Mouse (Mus musculus): ENCODE data around the gene Vsig10.
"Not testable (repeated sequence)": the region's sequence is repeated elsewhere in the genome, so short reads cannot be mapped to it uniquely, and the experiment has no call there.

The Vsig10 gene

GRCm38 (mm10) chr5:117356365-117357128 lies 37.7 kb downstream of the Vsig10 start:
- peak; percentile 53 to 60 for DNase-seq

GRCm38 (mm10) chr5:117357129-117357477 lies 38.2 kb downstream of the Vsig10 start, which contains the start of gene Wsb2:
Wsb2 (plus strand) TSS chr5:117357304.
- DNase-seq: peak; percentile 84 to 89

- DNase-seq: peak in 1 of 2 experiments; percentile 17
These were observed 38.8 kb downstream of the Vsig10 start for GRCm38 (mm10) chr5:117357478-117358247.

- no peak for DNase-seq
These were observed 39.4 kb downstream of the Vsig10 start for GRCm38 (mm10) chr5:117358248-117358630.

- DNase-seq: peak; percentile 57 to 68
These were observed 39.8 kb downstream of the Vsig10 start for GRCm38 (mm10) chr5:117358725-117359124.

GRCm38 (mm10) chr5:117359497-117360227 lies 40.8 kb downstream of the Vsig10 start:
- DNase-seq: no peak

GRCm38 (mm10) chr5:117360228-117360515 lies 41.3 kb downstream of the Vsig10 start:
- DNase-seq: peak; percentile 70 to 73

GRCm38 (mm10) chr5:117360631-117361541 lies 42.0 kb downstream of the Vsig10 start:
- peak; percentile 26 to 49 for DNase-seq

GRCm38 (mm10) chr5:117361590-117361989 lies 42.7 kb downstream of the Vsig10 start:
- DNase-seq: no peak

- DNase-seq: peak; percentile 76 to 84
These were observed 44.3 kb downstream of the Vsig10 start for GRCm38 (mm10) chr5:117363066-117363782.

GRCm38 (mm10) chr5:117364821-117365220 lies 45.9 kb downstream of the Vsig10 start:
- DNase-seq: no peak

GRCm38 (mm10) chr5:117365904-117366561 lies 47.1 kb downstream of the Vsig10 start:
- no peak for DNase-seq

GRCm38 (mm10) chr5:117367206-117367605 lies 48.3 kb downstream of the Vsig10 start:
- DNase-seq: no peak

- no peak for DNase-seq
These were observed 51.7 kb downstream of the Vsig10 start for GRCm38 (mm10) chr5:117370592-117370991.

- peak in 1 of 2 experiments; percentile 22 for DNase-seq
These were observed 54.5 kb downstream of the Vsig10 start for GRCm38 (mm10) chr5:117373418-117373817.

- no peak for DNase-seq
These were observed 55.6 kb downstream of the Vsig10 start for GRCm38 (mm10) chr5:117374372-117375049.

GRCm38 (mm10) chr5:117376331-117376761 lies 57.5 kb downstream of the Vsig10 start:
- no peak for DNase-seq

GRCm38 (mm10) chr5:117377731-117378130 lies 58.8 kb downstream of the Vsig10 start:
- not testable (repeated sequence) for DNase-seq

- DNase-seq: no peak
These were observed 61.3 kb downstream of the Vsig10 start for GRCm38 (mm10) chr5:117380199-117380598.

- no peak for DNase-seq
These were observed 62.9 kb downstream of the Vsig10 start for GRCm38 (mm10) chr5:117381785-117382184.

All from lung, adult 18-20 months (tissue).